Mouse (Mus musculus): ENCODE data around the gene Xrcc4.
"Not testable (repeated sequence)": the region's sequence is repeated elsewhere in the genome, so short reads cannot be mapped to it uniquely, and the experiment has no call there.

Gene Xrcc4

GRCm38 (mm10) chr13:89801901-89802300, 287.5 kb downstream of the Xrcc4 start:
- no peak for DNase-seq

GRCm38 (mm10) chr13:89797721-89798120, 291.7 kb downstream of the Xrcc4 start:
- DNase-seq, result no peak

GRCm38 (mm10) chr13:89791475-89791874, 297.9 kb downstream of the Xrcc4 start:
- no peak for DNase-seq

- no peak for DNase-seq
Observed at GRCm38 (mm10) chr13:89782886-89783285, 306.5 kb downstream of the Xrcc4 start.

- DNase-seq, result no peak
Observed at GRCm38 (mm10) chr13:89780276-89780675, 309.1 kb downstream of the Xrcc4 start.

- DNase-seq, result peak; percentile 20
Observed at GRCm38 (mm10) chr13:89779208-89779911, 310.0 kb downstream of the Xrcc4 start.

- no peak for DNase-seq
Observed at GRCm38 (mm10) chr13:89777764-89778163, 311.6 kb downstream of the Xrcc4 start.

- DNase-seq, result no peak
Observed at GRCm38 (mm10) chr13:89777146-89777545, 312.3 kb downstream of the Xrcc4 start.

- no peak for DNase-seq
Observed at GRCm38 (mm10) chr13:89766551-89766950, 322.9 kb downstream of the Xrcc4 start.

GRCm38 (mm10) chr13:89765966-89766365, 323.4 kb downstream of the Xrcc4 start:
- no peak for DNase-seq

- no peak for DNase-seq
Observed at GRCm38 (mm10) chr13:89762339-89762738, 327.1 kb downstream of the Xrcc4 start.

- DNase-seq, result no peak
Observed at GRCm38 (mm10) chr13:89756347-89756746, 333.1 kb downstream of the Xrcc4 start.

GRCm38 (mm10) chr13:89750562-89750961, 338.8 kb downstream of the Xrcc4 start:
- not testable (repeated sequence) for DNase-seq

- no peak for DNase-seq
Observed at GRCm38 (mm10) chr13:89743201-89743600, 346.2 kb downstream of the Xrcc4 start.

GRCm38 (mm10) chr13:89742686-89743200, 346.7 kb downstream of the Xrcc4 start:
- no peak for DNase-seq

- no peak for DNase-seq
Observed at GRCm38 (mm10) chr13:89741766-89742685, 347.4 kb downstream of the Xrcc4 start, which contains the start of gene Vcan. Gene Vcan (minus strand): TSS chr13:89742509.

- DNase-seq, result no peak
Observed at GRCm38 (mm10) chr13:89741116-89741551, 348.3 kb downstream of the Xrcc4 start.

GRCm38 (mm10) chr13:89740243-89741115, 348.9 kb downstream of the Xrcc4 start:
- DNase-seq, result no peak

- no peak for DNase-seq
Observed at GRCm38 (mm10) chr13:89739696-89740242, 349.6 kb downstream of the Xrcc4 start.

GRCm38 (mm10) chr13:89738776-89739695, 350.4 kb downstream of the Xrcc4 start:
- no peak for DNase-seq

GRCm38 (mm10) chr13:89738275-89738674, 351.1 kb downstream of the Xrcc4 start:
- DNase-seq, result no peak
